Mouse (Mus musculus): Measurements from ENCODE around the gene Rai14. TPM values are rescaled to one million over a fixed set of nuclear protein-coding genes. Genes with fewer than 3 reads are reported as not detected.
A peak's percentile ranks its signal among the peaks of the same experiment; 100 is the strongest.

Gene Rai14
- polyA plus RNA-seq, 1 experiment from 2014 or later: 12.7 TPM

DNA sequence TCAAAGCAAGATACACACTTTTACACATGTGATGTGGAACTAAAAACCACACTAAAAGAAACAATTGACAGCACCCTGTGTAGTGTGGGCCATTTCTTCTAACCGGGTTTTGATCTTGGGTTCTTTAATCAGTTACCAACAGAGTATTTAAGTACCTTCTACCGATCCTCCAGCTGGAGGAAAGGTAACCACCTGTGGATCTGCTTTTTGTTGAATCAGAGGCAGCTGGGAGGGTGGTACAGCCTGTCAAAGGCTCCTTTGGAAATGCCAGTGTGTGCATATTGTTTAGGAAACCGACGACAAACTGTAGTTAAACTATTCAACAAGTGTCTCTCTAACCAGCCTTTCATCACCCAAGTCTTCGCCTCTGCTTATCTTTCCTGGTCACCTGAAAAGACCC lies 1.5 kb upstream of the Rai14 start:
- H3K9ac ChIP-seq (ENCODE audit: low read length): no peak overlapping the region
- no peak overlapping the region for H3K27ac ChIP-seq (ENCODE audit: low read length)
- peaks cover 17% of the 10 kb centered on the region for H3K27me3 ChIP-seq (ENCODE audit: control insufficient read depth, insufficient read depth, low read length)

DNA sequence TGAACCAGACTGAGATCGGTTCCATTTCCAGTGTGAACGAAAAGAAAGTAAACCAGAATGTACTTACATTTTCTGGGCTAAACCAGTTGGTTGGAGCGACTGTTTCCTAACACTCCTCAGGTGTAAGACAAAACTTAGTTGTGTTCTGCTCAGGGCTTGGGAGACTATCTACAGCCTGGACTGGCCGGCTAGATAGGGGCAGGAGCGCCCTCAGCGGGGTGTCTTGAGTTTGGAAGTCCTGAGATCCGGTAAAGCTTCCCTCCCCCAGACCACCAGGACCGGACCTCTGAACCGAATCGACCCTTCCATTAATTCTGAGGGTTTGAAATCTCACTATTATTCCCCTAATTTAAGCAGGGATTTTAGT lies 698 bp upstream of the Rai14 start:
- peak; percentile 61 for ATAC-seq (replicated peaks; ENCODE audit: extremely low read depth, insufficient read depth, low FRiP score)
- Histone ChIP-seq H3K4me3 (ENCODE audit: low read length) (peak overlapping the region; percentile 75), H3K4me1 (ENCODE audit: control insufficient read depth, insufficient read depth, low read length) (peaks cover 9% of the 10 kb centered on the region; the same call in 1 of the 2 replicates), H3K27me3 (ENCODE audit: control insufficient read depth, insufficient read depth, low read length) (peaks cover 17% of the 10 kb centered on the region), H3K9me3 (replicated peaks; ENCODE audit: control insufficient read depth, low read length) (peaks cover 9% of the 10 kb centered on the region), H3K9ac (ENCODE audit: low read length) (peak overlapping the region; percentile 79), H3K27ac (ENCODE audit: low read length) (peak overlapping the region; percentile 60), H3K36me3 (ENCODE audit: control insufficient read depth, insufficient read depth) (no peaks in the 10 kb centered on the region), H3K4me2 (ENCODE audit: low read depth, low read length) (peak overlapping the region; percentile 99)
- WGBS: under 1% methylated on average over 10 of the region's 10 CpGs

More for the DNA sequence above, 1.5 kb upstream of the Rai14 start:
- H3K36me3 ChIP-seq (ENCODE audit: control insufficient read depth, insufficient read depth): no peaks in the 10 kb centered on the region
- peaks cover 9% of the 10 kb centered on the region; the same call in 1 of the 2 replicates for H3K4me1 ChIP-seq (ENCODE audit: control insufficient read depth, insufficient read depth, low read length)
- no peak overlapping the region for H3K4me2 ChIP-seq (ENCODE audit: low read depth, low read length)
- ATAC-seq (replicated peaks; ENCODE audit: extremely low read depth, insufficient read depth, low FRiP score): no peak
- H3K9me3 ChIP-seq (replicated peaks; ENCODE audit: control insufficient read depth, low read length): peaks cover 9% of the 10 kb centered on the region
- no peak overlapping the region for H3K4me3 ChIP-seq (ENCODE audit: low read length)
- WGBS: 34% methylated on average over 5 of the region's 5 CpGs

DNA sequence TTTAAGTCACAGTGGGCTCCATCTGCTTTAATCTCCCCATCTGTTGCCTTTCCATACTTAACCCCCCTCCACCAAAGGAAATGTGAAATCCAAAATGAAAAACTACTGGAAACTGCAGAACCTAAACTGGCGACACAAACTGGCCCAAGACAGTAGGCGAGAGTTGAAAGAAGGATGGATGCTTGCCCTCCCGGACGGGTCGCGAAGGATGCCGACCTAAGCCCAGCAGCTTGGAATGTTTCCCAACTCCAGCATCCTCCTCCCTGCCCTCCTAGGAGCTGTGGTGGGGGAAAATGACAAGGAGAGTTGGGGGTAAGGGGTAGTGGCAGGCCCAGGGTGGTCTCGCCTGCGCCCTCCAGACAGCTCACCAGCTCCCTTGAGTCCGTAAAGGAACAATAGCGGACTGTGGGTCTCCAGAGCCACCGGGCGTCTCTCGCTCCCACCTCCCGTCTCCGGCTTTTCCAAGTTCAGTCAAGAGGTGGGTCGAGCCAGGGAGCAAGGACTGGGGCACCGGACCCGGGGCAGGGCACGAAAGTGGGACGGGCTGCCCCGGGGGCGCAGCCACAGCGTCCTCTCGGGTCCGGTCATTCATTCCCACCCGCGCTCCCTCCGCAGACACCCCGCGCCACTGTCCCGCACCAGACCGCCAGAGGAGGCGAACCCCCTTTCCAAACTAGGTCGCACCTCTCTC lies 653 bp downstream of the Rai14 start:
- Histone ChIP-seq H3K27ac (ENCODE audit: low read length) (peak overlapping the region; percentile 60), H3K36me3 (ENCODE audit: control insufficient read depth, insufficient read depth) (peaks cover 2% of the 10 kb centered on the region; the same call in 1 of the 2 replicates), H3K27me3 (ENCODE audit: control insufficient read depth, insufficient read depth, low read length) (peaks cover 16% of the 10 kb centered on the region), H3K4me3 (ENCODE audit: low read length) (peak overlapping the region; percentile 75), H3K4me1 (ENCODE audit: control insufficient read depth, insufficient read depth, low read length) (peaks cover 9% of the 10 kb centered on the region; the same call in 1 of the 2 replicates), H3K4me2 (ENCODE audit: low read depth, low read length) (peak overlapping the region; percentile 99), H3K9ac (ENCODE audit: low read length) (peak overlapping the region; percentile 79), H3K9me3 (replicated peaks; ENCODE audit: control insufficient read depth, low read length) (peaks cover 9% of the 10 kb centered on the region)
- ATAC-seq (replicated peaks; ENCODE audit: extremely low read depth, insufficient read depth, low FRiP score): no peak
- 2% methylated on average over 33 of the region's 35 CpGs for WGBS

DNA sequence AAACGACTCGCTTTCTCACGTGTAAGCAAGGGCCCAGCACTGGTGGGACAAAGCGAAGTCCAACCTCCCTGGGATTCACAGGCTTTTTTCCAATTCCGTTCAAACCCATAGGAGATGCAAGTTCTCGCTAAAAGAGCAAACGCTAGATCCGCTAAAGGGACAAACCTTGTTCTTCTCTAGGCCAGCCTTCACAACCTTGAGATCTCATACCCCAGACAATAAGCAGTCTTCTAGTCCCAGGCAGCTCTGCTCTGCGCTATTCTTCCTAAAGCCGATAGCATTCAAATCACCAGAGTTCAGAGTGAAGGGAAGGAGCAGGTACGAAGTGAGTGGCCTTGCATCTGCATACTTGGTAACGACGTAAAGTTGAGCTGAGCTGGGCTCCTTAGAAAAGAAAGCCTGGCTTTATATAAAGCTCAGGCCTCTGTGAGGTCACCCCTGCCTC lies 1.2 kb downstream of the Rai14 start:
- peak overlapping the region; percentile 79 for H3K9ac ChIP-seq (ENCODE audit: low read length)
- H3K27ac ChIP-seq (ENCODE audit: low read length): peak overlapping the region; percentile 60; the same call in 1 of the 2 replicates
- no peak for ATAC-seq (replicated peaks; ENCODE audit: extremely low read depth, insufficient read depth, low FRiP score)
- peaks cover 2% of the 10 kb centered on the region; the same call in 1 of the 2 replicates for H3K36me3 ChIP-seq (ENCODE audit: control insufficient read depth, insufficient read depth)
- H3K27me3 ChIP-seq (ENCODE audit: control insufficient read depth, insufficient read depth, low read length): peaks cover 15% of the 10 kb centered on the region
- H3K4me2 ChIP-seq (ENCODE audit: low read depth, low read length): peak overlapping the region; percentile 99
- H3K9me3 ChIP-seq (replicated peaks; ENCODE audit: control insufficient read depth, low read length): peaks cover 9% of the 10 kb centered on the region
- 28% methylated on average over 13 of the region's 13 CpGs for WGBS
- H3K4me3 ChIP-seq (ENCODE audit: low read length): peak overlapping the region; percentile 75
- H3K4me1 ChIP-seq (ENCODE audit: control insufficient read depth, insufficient read depth, low read length): peaks cover 9% of the 10 kb centered on the region; the same call in 1 of the 2 replicates

DNA sequence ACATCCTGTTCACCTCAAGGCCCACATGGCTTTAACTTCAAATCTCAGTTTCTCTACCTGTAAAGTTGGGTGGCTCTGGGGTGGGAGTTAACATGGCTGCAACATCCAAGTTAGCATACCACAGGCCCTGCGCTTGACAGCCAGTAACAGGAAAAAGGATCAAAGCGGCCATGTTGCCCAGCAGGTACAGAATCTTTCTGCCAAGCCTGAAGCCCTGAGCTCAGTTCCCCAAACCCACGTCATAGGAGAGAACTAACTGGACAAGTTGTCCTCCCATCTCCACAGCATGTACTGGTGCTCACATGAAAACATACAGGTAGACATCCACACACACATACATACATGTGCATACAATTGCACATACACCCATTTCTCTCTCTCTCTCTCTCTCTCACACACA lies 2.1 kb downstream of the Rai14 start:
- Histone ChIP-seq H3K36me3 (ENCODE audit: control insufficient read depth, insufficient read depth) (peaks cover 2% of the 10 kb centered on the region; the same call in 1 of the 2 replicates), H3K9ac (ENCODE audit: low read length) (no peak overlapping the region), H3K27me3 (ENCODE audit: control insufficient read depth, insufficient read depth, low read length) (peaks cover 15% of the 10 kb centered on the region), H3K4me3 (ENCODE audit: low read length) (peak overlapping the region; percentile 75; the same call in 1 of the 2 replicates), H3K4me2 (ENCODE audit: low read depth, low read length) (peak overlapping the region; percentile 99), H3K9me3 (replicated peaks; ENCODE audit: control insufficient read depth, low read length) (peaks cover 6% of the 10 kb centered on the region), H3K4me1 (ENCODE audit: control insufficient read depth, insufficient read depth, low read length) (peaks cover 9% of the 10 kb centered on the region; the same call in 1 of the 2 replicates), H3K27ac (ENCODE audit: low read length) (no peak overlapping the region)
- no peak for ATAC-seq (replicated peaks; ENCODE audit: extremely low read depth, insufficient read depth, low FRiP score)
- 78% methylated on average over 3 of the region's 3 CpGs for WGBS

DNA sequence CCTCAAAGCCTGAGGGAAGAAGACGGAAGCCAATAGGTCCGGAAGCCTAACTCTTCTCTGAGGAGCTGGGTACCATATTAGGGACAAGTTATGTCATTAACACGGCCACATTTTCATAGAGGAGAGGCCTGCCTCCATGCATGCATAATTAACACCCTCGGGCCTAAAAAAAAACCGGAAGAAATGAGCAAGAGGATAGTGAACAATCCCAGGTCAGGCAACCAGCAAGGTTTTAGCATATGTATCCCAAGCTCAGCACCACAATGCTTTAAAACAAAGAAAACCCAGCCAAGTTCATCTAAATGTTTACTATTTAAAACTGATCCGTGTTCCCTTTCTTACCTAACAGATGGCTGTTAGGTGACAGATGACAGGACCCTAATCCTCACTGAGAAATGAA lies 3.2 kb downstream of the Rai14 start:
- 68% methylated on average over 6 of the region's 6 CpGs for WGBS
- H3K9ac ChIP-seq (ENCODE audit: low read length): no peak overlapping the region
- no peak overlapping the region for H3K4me2 ChIP-seq (ENCODE audit: low read depth, low read length)
- no peaks in the 10 kb centered on the region for H3K9me3 ChIP-seq (replicated peaks; ENCODE audit: control insufficient read depth, low read length)
- peaks cover 9% of the 10 kb centered on the region; the same call in 1 of the 2 replicates for H3K4me1 ChIP-seq (ENCODE audit: control insufficient read depth, insufficient read depth, low read length)
- no peak overlapping the region for H3K4me3 ChIP-seq (ENCODE audit: low read length)
- peaks cover 15% of the 10 kb centered on the region for H3K27me3 ChIP-seq (ENCODE audit: control insufficient read depth, insufficient read depth, low read length)
- H3K36me3 ChIP-seq (ENCODE audit: control insufficient read depth, insufficient read depth): peaks cover 2% of the 10 kb centered on the region; the same call in 1 of the 2 replicates
- no peak for ATAC-seq (replicated peaks; ENCODE audit: extremely low read depth, insufficient read depth, low FRiP score)
- H3K27ac ChIP-seq (ENCODE audit: low read length): no peak overlapping the region

DNA sequence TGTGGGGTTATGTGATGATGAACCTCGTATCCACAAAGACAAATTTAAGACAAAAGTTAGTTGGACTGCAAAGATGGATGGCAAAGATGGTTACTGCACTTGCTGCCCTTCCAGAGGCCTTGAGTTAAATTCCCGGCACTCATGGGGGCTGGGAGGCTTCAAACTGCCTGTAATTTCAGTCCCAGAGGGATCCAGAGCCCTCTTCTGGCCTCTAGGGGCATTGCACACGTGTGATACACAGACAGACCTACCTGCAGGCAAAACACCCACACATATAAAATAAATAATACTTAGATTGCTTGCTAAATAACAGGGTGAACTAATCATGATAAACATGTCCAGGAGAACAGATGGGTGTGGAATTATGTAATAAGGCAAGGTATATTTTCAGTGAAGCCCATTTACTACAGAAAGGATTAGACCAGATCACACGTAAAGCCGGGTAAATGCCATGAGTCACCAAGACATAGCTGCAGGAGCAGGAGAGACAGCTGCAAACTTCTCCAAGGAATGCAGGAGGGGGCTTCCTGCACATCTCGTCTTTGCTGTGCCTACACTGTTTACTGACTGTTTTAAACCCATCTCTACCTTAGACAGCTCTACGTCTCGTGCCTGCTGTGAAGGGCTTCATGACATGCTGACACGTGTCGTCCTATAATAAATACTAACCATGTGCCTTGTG lies 5.7 kb downstream of the Rai14 start:
- H3K27me3 ChIP-seq (ENCODE audit: control insufficient read depth, insufficient read depth, low read length): peaks cover 15% of the 10 kb centered on the region
- H3K4me2 ChIP-seq (ENCODE audit: low read depth, low read length): no peak overlapping the region
- 0 out of 2 replicates have a peak, but pooled peaks cover 3% of the 10 kb centered on the region for H3K9me3 ChIP-seq (replicated peaks; ENCODE audit: control insufficient read depth, low read length)
- no peak for ATAC-seq (replicated peaks; ENCODE audit: extremely low read depth, insufficient read depth, low FRiP score)
- 85% methylated on average over 10 of the region's 10 CpGs for WGBS
- no peak overlapping the region for H3K9ac ChIP-seq (ENCODE audit: low read length)
- no peak overlapping the region for H3K27ac ChIP-seq (ENCODE audit: low read length)
- H3K4me1 ChIP-seq (ENCODE audit: control insufficient read depth, insufficient read depth, low read length): peaks cover 5% of the 10 kb centered on the region; the same call in 1 of the 2 replicates
- H3K36me3 ChIP-seq (ENCODE audit: control insufficient read depth, insufficient read depth): peaks cover 2% of the 10 kb centered on the region; the same call in 1 of the 2 replicates
- no peak overlapping the region for H3K4me3 ChIP-seq (ENCODE audit: low read length)

DNA sequence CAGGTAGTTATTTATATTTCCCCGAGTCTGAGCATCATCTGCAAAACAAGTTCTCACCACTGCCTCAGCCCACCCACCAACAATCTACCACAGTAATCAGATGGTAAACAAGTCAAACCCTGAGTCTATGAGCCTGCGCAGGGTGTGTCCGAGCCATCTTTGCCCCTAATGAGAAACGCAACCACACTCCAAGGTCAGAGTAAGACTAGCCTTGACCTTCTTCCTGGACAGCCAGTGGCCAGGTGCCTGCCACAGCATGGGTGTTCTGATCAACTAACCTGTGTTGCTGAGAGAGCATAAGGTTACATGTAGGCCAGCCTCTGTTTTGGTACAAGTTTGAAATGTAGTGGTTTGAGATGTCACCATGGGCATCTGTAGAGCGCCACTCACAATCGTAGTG lies 7.3 kb downstream of the Rai14 start:
- H3K4me3 ChIP-seq (ENCODE audit: low read length): no peak overlapping the region
- no peak for ATAC-seq (replicated peaks; ENCODE audit: extremely low read depth, insufficient read depth, low FRiP score)
- peaks cover 1% of the 10 kb centered on the region; the same call in 1 of the 2 replicates for H3K27me3 ChIP-seq (ENCODE audit: control insufficient read depth, insufficient read depth, low read length)
- H3K9me3 ChIP-seq (replicated peaks; ENCODE audit: control insufficient read depth, low read length): 0 out of 2 replicates have a peak, but pooled peaks cover 3% of the 10 kb centered on the region
- H3K36me3 ChIP-seq (ENCODE audit: control insufficient read depth, insufficient read depth): peaks cover 2% of the 10 kb centered on the region; the same call in 1 of the 2 replicates
- WGBS: 90% methylated on average over 6 of the region's 6 CpGs
- H3K4me1 ChIP-seq (ENCODE audit: control insufficient read depth, insufficient read depth, low read length): peaks cover 3% of the 10 kb centered on the region; the same call in 1 of the 2 replicates
- H3K4me2 ChIP-seq (ENCODE audit: low read depth, low read length): no peak overlapping the region
- H3K27ac ChIP-seq (ENCODE audit: low read length): no peak overlapping the region
- no peak overlapping the region for H3K9ac ChIP-seq (ENCODE audit: low read length)
